Mouse (Mus musculus) heart, embryonic 11.5 days (tissue): ENCODE measurements around the gene Erbb4. TPM values are rescaled to one million over a fixed set of nuclear protein-coding genes. Genes with fewer than 3 reads are reported as not detected.

Experiments used
- ATAC-seq: fragments of 200-750 bp; cut with Nextera tagmentation; replicated peaks from 2 replicates; pipeline ENCODE4 v1.8.0; 2017; ENCODE audit warnings: moderate library complexity; ENCODE audit not compliant: insufficient number of reproducible peaks, low FRiP score, low TSS enrichment
- H3K27ac ChIP-seq: fragments of 300-500 bp; sonication (generic); 2 replicates; pipeline ENCODE4 v1.5.1; 2014; ENCODE audit warnings: mild to moderate bottlenecking, low read depth, low read length
- H3K27me3 ChIP-seq: fragments of 300-500 bp; sonication (generic); 2 replicates; pipeline ENCODE4 v1.6.1; 2014; ENCODE audit warnings: mild to moderate bottlenecking, low read length, mixed read lengths; ENCODE audit not compliant: control insufficient read depth, insufficient read depth
- H3K36me3 ChIP-seq: fragments of 300-500 bp; sonication (generic); 2 replicates; pipeline ENCODE4 v1.6.1; 2014; ENCODE audit warnings: mild to moderate bottlenecking, low read length, moderate library complexity, mixed read lengths; ENCODE audit not compliant: control insufficient read depth, insufficient read depth
- H3K4me1 ChIP-seq: fragments of 300-500 bp; sonication (generic); 2 replicates; pipeline ENCODE4 v1.6.1; 2014; ENCODE audit warnings: low read length; ENCODE audit not compliant: control insufficient read depth, insufficient read depth
- H3K4me2 ChIP-seq: fragments of 300-500 bp; sonication (generic); 2 replicates; pipeline ENCODE4 v1.6.1; 2014; ENCODE audit warnings: mild to moderate bottlenecking, moderate library complexity
- H3K4me3 ChIP-seq: fragments of 300-500 bp; sonication (generic); 2 replicates; pipeline ENCODE4 v1.5.1; 2014; ENCODE audit warnings: low read depth, low read length
- H3K9ac ChIP-seq: fragments of 300-500 bp; sonication (generic); 2 replicates; pipeline ENCODE4 v1.6.1; 2014; ENCODE audit warnings: mild to moderate bottlenecking, low read depth, low read length, moderate library complexity
- H3K9me3 ChIP-seq: fragments of 300-500 bp; sonication (generic); replicated peaks from 2 replicates; pipeline ENCODE4 v1.6.1; 2016; ENCODE audit warnings: low read length; ENCODE audit not compliant: control insufficient read depth
- WGBS: fragments of 180-500 bp; shearing (Covaris S2); extraction: QIAGEN DNeasy Blood & Tissue Kit; methylation state at CpG from one replicate; pipeline ENCODE4 v1.1.7; 2014; ENCODE audit not compliant: insufficient replicate concordance; 5-methylcytosine and 5-hydroxymethylcytosine counted together
- polyA plus RNA-seq: library from polyadenylated mRNA; unstranded; fragments of >200 nt; fragmentation: Nextera tagmentation; extraction: Ambion mirVana; gene quantifications from 2 replicates; pipeline ENCODE4 v1.2.1, GENCODE M21; 2014

The Erbb4 gene
- polyA plus RNA-seq, 1 experiment from 2014 or later, result 14.8 TPM

DNA sequence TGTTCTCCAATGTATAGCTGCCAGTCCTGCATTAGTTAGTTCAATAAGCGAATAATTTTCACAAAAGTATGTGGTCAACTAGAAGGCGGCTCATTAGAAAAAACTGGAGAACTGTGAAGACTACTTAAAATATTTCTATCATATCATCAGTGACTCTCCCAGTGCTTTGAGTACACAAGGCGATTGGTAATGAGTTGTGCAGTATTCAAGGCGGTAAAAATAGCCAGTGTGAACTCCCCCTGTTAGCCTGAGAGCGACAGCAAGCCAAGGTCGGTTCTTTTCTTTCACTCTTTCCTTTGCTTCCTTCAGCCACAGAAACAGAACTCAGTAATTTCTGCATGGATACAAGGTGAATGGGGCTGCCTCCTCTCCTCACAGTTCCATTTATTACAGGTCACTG is 22.1 kb downstream of the Erbb4 start:
- no peak for ATAC-seq
- Histone ChIP-seq H3K27ac (peak overlapping the region; percentile 83), H3K9me3 (no peaks in the 10 kb centered on the region), H3K36me3 (no peaks in the 10 kb centered on the region), H3K4me1 (peaks cover 11% of the 10 kb centered on the region; the same call in 1 of the 2 replicates), H3K9ac (0 out of 2 replicates have a peak overlapping the region, but pooled peaks have one; percentile 52), H3K27me3 (no peaks in the 10 kb centered on the region), H3K4me2 (peak overlapping the region; percentile 59), H3K4me3 (peak overlapping the region; percentile 19)
- WGBS, result 37% methylated on average over 6 of the region's 6 CpGs

DNA sequence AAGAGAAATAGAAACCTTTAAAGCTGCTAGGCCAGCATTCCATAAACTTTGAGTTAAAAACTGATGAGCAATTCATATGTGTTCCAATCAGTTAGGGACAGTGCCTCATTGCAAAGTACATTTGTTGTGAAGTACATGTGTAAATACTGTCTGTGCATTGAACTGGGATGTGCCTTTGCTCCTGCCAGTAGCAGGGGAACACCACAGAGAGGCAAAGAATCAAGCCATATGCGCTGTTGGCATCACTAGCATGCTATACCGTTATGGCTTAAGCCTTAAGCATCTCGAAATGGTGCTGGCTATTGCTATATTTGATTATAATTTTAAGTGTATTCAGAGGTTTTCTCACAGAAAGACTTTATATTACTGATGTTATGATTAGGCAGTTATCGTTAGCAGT is 58.9 kb downstream of the Erbb4 start:
- no peak for ATAC-seq
- H3K36me3 ChIP-seq, result no peaks in the 10 kb centered on the region
- WGBS, result 84% methylated on average over 4 of the region's 4 CpGs
- H3K9ac ChIP-seq, result no peak overlapping the region
- no peak overlapping the region for H3K27ac ChIP-seq
- H3K27me3 ChIP-seq, result no peaks in the 10 kb centered on the region
- H3K4me3 ChIP-seq, result no peak overlapping the region
- H3K9me3 ChIP-seq, result no peaks in the 10 kb centered on the region
- no peaks in the 10 kb centered on the region; the same call in 1 of the 2 replicates for H3K4me1 ChIP-seq
- no peak overlapping the region for H3K4me2 ChIP-seq

DNA sequence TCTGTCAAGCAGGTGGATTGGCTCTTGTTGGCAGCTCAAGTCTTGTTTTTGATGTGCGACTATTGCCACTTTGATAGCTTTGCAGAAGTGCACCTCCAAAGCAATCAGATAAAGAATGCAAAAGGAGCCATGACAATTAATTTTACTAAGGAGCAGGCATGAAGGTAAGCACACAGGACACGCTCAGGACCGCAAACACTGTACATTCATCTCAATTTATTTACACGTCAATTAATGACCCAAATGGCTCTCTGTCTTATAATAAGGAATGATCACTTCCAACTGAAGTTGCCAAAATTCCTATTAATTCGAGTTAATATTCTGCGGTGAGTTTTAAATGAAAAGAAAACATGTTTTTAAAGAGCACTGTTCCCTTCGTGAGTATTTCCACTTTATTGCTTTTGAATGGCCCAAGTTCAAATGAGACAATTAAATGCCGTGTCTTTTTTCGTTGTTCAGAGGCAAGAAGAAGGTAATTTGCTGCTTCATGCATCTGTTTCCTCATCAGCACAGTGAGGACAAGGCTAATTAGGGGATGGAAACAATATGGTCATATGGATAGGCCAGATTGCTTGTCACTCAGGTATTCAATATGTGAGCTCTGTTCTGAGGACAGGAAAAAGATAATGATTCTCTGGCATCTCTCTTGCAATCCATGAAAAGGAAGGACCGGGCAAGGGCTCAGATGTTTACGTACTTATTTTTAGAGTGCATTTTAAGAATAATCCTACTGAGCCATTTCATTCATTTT is 61.5 kb downstream of the Erbb4 start:
- no peak for ATAC-seq
- WGBS, result 83% methylated on average over 11 of the region's 11 CpGs

DNA sequence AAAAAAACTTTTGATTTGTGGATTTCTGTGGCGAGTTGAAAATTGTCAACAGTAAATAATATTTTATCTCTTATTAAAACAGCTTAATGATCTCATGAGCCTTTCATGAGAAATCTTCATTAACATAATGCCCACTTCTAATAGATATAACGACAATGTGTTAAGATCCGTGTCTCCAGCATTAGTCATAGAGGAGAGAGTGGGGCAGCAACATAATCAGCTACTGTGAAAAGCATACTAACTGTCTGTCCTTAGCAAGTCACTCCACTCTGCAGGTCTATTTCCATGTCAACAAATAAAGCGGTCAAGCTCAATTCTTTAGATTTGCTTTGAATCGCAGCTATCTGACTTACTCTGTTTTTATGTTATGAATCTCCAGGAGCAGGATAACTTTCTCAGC is 80.0 kb downstream of the Erbb4 start:
- H3K36me3 ChIP-seq, result no peaks in the 10 kb centered on the region
- H3K9ac ChIP-seq, result no peak overlapping the region
- WGBS, result 60% methylated on average over 5 of the region's 5 CpGs
- H3K4me3 ChIP-seq, result no peak overlapping the region
- no peak overlapping the region for H3K27ac ChIP-seq
- no peaks in the 10 kb centered on the region for H3K27me3 ChIP-seq
- H3K4me2 ChIP-seq, result no peak overlapping the region
- peaks cover 5% of the 10 kb centered on the region for H3K4me1 ChIP-seq
- no peak for ATAC-seq
- H3K9me3 ChIP-seq, result no peaks in the 10 kb centered on the region

More for the DNA sequence above, 61.5 kb downstream of the Erbb4 start:
- H3K4me2 ChIP-seq, result no peak overlapping the region
- no peak overlapping the region for H3K9ac ChIP-seq
- no peak overlapping the region for H3K4me3 ChIP-seq
- no peaks in the 10 kb centered on the region for H3K36me3 ChIP-seq
- H3K4me1 ChIP-seq, result no peaks in the 10 kb centered on the region; the same call in 1 of the 2 replicates
- no peaks in the 10 kb centered on the region for H3K27me3 ChIP-seq
- no peaks in the 10 kb centered on the region for H3K9me3 ChIP-seq
- no peak overlapping the region for H3K27ac ChIP-seq

DNA sequence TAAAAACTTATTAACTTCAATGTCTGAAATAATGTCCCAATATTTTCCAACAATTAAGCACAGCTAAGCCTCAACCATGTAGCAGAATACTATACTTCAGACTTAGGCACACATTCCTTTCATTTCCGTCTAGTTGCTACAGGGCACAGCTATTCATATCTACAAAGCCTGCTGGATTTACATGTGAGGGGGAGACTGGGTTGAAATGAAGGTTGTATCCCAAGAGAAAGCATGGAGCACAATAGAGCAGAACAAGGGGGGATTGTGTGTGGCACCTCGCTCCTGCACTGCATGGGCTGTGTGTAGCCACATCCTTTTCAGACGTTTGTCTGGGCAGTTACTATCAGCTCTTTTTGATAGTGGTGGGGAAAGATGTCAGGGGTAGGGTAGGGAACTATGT is 83.0 kb downstream of the Erbb4 start:
- Histone ChIP-seq H3K9me3 (no peaks in the 10 kb centered on the region), H3K36me3 (no peaks in the 10 kb centered on the region), H3K9ac (no peak overlapping the region), H3K27ac (peak overlapping the region; percentile 18), H3K4me2 (peak overlapping the region; percentile 12), H3K27me3 (no peaks in the 10 kb centered on the region), H3K4me3 (no peak overlapping the region), H3K4me1 (peaks cover 5% of the 10 kb centered on the region)
- ATAC-seq, result no peak; the same call in 1 of the 2 replicates
- 8% methylated on average over 3 of the region's 3 CpGs for WGBS

DNA sequence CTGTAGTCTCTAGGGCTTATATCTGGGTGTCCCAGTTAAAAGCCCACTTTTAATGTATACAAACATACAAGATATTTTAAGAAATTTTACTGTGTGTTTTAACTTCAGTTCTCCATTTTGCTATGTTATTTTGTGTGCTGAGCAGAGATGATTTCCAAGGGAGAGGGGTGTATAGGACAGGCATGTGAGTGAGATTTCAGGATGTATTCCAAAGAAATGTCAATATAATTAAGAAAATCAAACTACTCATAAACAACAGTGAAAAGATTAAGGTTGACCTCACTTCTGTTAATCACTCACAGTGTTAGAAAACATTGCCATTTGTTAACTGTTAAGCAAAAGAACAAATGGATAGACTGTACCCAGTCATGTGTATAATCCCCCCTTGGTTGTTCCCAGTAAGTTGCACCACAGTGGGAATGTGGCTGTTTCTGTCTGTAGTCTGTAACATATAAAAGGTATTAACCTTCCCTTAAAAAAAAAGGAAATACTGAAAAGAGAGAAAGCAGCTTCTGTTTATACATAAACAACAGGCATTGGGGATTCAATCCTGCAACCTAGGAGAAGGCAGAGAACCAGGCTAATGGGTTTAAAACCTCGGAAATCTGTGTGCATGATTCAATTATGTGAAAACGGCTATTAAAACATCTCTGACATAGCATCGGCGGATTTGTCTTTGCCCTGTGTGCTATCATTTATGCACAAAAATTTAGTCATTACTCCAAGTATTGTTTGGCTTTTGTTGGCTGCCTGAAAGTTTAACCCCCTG is 84.5 kb downstream of the Erbb4 start:
- Histone ChIP-seq H3K4me1 (peaks cover 5% of the 10 kb centered on the region), H3K27me3 (no peaks in the 10 kb centered on the region), H3K4me2 (no peak overlapping the region), H3K27ac (no peak overlapping the region), H3K9ac (no peak overlapping the region), H3K9me3 (no peaks in the 10 kb centered on the region), H3K36me3 (no peaks in the 10 kb centered on the region), H3K4me3 (no peak overlapping the region)
- 81% methylated on average over 4 of the region's 4 CpGs for WGBS
- no peak for ATAC-seq

DNA sequence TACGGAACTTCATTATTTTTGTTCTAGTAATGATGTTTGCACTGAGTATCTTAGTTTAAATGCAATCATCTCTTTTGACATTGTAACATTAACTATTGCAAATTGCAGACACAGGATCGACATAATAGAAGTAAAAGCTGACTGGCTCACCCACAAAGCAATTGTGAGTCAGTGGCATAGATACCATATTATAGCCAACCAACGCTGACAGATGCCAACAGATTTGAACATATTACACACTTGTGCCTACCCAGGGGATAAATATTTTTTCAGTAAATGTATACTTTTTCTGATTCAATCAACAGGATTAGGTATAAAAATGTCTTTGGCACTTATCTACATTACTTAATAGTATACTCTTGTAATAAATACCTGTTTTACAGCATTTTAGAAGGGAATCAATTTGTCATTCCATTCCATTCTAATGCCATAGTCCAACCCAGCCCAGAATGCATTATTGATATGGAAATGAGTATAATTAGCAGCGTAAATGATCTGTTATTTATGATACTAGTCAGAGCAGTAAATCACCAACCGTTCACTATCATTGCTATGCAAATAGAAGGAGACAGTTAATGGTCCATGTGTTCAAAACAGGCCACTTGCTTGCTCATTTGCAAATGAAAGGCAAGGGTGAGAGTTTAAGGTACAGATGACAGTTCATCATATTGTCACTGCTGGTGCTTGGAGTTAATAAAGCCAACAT is 97.9 kb downstream of the Erbb4 start:
- Histone ChIP-seq H3K4me2 (no peak overlapping the region), H3K9ac (no peak overlapping the region), H3K27me3 (no peaks in the 10 kb centered on the region), H3K36me3 (no peaks in the 10 kb centered on the region), H3K9me3 (no peaks in the 10 kb centered on the region), H3K27ac (no peak overlapping the region), H3K4me1 (0 out of 2 replicates have a peak, but pooled peaks cover 3% of the 10 kb centered on the region), H3K4me3 (no peak overlapping the region)
- no peak for ATAC-seq
- WGBS, result 77% methylated on average over 5 of the region's 5 CpGs

DNA sequence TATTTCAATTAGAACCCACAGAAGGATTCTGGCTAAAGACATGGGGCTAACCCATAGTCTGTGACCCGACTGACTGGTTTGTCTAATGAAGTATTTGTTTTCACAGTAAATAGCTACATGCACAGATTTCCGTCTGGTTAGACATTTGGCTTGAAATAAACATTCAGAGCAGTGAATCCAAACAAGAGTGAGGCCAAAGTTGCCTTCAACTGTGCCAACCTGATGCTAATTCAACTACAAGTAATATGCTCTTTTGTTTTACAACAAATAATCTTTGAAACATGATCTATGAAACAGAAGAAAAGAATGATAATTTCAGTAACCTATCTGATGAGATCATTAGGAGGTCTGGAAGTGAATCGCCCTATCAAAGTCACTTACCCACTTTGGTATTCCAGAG is 106.5 kb downstream of the Erbb4 start:
- Histone ChIP-seq H3K4me2 (no peak overlapping the region), H3K27ac (no peak overlapping the region), H3K36me3 (no peaks in the 10 kb centered on the region), H3K27me3 (no peaks in the 10 kb centered on the region), H3K4me1 (0 out of 2 replicates have a peak, but pooled peaks cover 3% of the 10 kb centered on the region), H3K9ac (no peak overlapping the region), H3K4me3 (no peak overlapping the region), H3K9me3 (no peaks in the 10 kb centered on the region)
- 72% methylated on average over 3 of the region's 3 CpGs for WGBS
- no peak for ATAC-seq
